Mouse (Mus musculus) bone marrow, adult 2 months (tissue): ENCODE results near the gene Arhgap24. TPM values are rescaled to one million over a fixed set of nuclear protein-coding genes. Genes with fewer than 3 reads are reported as not detected.

Experiments
- H3K27ac ChIP-seq: fragments of 200-500 bp; 2 replicates; pipeline ENCODE4 v1.5.1; 2012; ENCODE audit warnings: low read depth, mild to moderate bottlenecking, control low read depth, inconsistent platforms, low read length; ENCODE audit not compliant: control insufficient read depth, poor library complexity, insufficient read depth
- H3K4me1 ChIP-seq: fragments of 200-500 bp; 2 replicates; pipeline ENCODE4 v1.6.1; 2011; ENCODE audit warnings: low read length; ENCODE audit not compliant: control insufficient read depth, insufficient read depth
- H3K4me3 ChIP-seq: fragments of 200-500 bp; replicated peaks from 2 replicates; pipeline ENCODE3; 2011; ENCODE audit warnings: mild to moderate bottlenecking, low read depth, low read length, control low read depth; ENCODE audit not compliant: control insufficient read depth
- CTCF ChIP-seq: fragments of 200-500 bp; IDR thresholded peaks from 2 replicates; pipeline ENCODE4 v1.5.1; 2011; ENCODE audit warnings: low read length, control low read depth; ENCODE audit not compliant: control insufficient read depth, insufficient read depth
- POLR2A ChIP-seq: fragments of 200-500 bp; IDR thresholded peaks from 2 replicates; pipeline ENCODE4 v1.6.1; 2011; ENCODE audit warnings: low read depth, mild to moderate bottlenecking, control low read depth, low read length, borderline replicate concordance; ENCODE audit not compliant: control insufficient read depth
- WGBS: fragments of 180-500 bp; shearing (Covaris S2); methylation state at CpG from one replicate; pipeline ENCODE4 v1.1.7; 2018; 5-methylcytosine and 5-hydroxymethylcytosine counted together
- polyA plus RNA-seq: library from polyadenylated mRNA; stranded (reverse); fragments of >200 nt; gene quantifications from 2 replicates; pipeline ENCODE4 v1.2.4, GENCODE M21; 2011; ENCODE audit warnings: low replicate concordance; ENCODE audit not compliant: missing spikeins, insufficient read depth, insufficient read length

Gene Arhgap24
- polyA plus RNA-seq, 1 experiment, result 4.1 TPM

DNA sequence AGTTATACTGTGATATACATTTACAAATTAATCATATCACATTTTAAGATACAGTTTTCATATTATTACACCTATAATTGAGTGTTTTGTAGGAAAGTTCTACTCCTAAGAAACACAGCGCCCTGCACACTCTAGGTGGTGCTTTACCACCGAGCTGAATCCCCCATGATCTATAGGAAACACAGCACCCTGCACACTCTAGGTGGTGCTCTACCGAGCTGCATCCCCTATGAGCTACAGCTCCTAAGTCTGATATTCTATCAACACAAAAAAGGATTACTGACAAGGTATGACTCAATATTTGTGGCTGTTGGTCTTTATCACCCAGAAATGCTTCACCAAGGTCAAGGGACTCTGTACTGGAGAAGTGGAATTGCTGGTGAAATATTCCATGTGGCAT lies 27.0 kb downstream of the Arhgap24 start:
- Histone ChIP-seq H3K4me3 (no peak overlapping the region), H3K4me1 (no peaks in the 10 kb centered on the region; the same call in 1 of the 2 replicates), H3K27ac (no peak overlapping the region)
- WGBS, result 54% methylated on average over 3 of the region's 3 CpGs
- no peak for TF ChIP-seq CTCF
- TF ChIP-seq POLR2A, result no peak

GRCm38 (mm10) chr5:102509381-102509780 lies 28.2 kb downstream of the Arhgap24 start:
- TF ChIP-seq POLR2A (no peak), CTCF (no peak)
- H3K27ac ChIP-seq, result no peak overlapping the region
- H3K4me1 ChIP-seq, result no peaks in the 10 kb centered on the region; the same call in 1 of the 2 replicates
- no peak overlapping the region for H3K4me3 ChIP-seq
- 54% methylated on average over 2 of the region's 2 CpGs for WGBS

DNA sequence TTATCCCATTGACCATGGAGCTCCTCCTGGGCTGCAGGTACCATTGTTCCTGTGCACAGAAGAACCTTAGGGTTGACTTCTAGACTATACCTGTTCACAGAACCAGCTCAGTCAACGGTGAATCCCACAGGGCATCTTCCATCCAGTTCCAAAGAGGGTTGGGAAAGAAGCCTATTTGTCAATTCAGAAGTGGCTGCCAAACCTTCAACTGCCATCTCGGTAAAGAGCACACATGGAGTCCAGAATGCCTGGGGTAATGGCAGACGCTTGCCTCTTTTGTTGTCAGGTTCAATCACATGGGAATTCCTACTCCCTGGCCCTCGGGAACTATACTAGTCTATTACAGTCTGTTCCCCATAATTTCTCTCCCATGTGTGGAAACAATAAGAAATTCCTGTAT lies 30.5 kb downstream of the Arhgap24 start:
- H3K4me3 ChIP-seq, result no peak overlapping the region
- 72% methylated on average over 4 of the region's 4 CpGs for WGBS
- no peak for TF ChIP-seq CTCF
- no peak for TF ChIP-seq POLR2A
- no peak overlapping the region for H3K27ac ChIP-seq
- H3K4me1 ChIP-seq, result no peaks in the 10 kb centered on the region

DNA sequence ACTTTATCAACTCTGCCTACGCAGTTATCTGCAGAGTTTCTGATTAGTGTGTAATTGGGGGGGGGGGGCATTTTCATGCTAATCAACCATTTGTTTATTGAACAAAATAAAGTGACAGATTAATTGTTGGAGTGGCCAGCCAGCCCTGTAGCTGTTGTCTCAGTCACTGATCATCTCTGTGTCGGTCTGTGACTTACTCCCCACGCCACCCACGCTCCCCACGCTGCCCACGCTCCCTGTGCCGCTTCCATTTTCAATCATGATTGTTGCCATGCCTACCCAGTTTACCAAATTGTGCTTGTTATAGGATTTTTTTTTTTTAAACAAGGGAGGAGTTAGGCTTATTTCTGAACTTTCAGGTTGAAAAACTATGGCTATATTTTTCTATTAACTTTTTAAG lies 34.3 kb downstream of the Arhgap24 start:
- H3K4me3 ChIP-seq, result no peak overlapping the region
- no peak for TF ChIP-seq POLR2A
- TF ChIP-seq CTCF, result no peak
- 86% methylated on average over 7 of the region's 7 CpGs for WGBS
- no peak overlapping the region for H3K27ac ChIP-seq
- H3K4me1 ChIP-seq, result no peaks in the 10 kb centered on the region

- Histone ChIP-seq H3K4me3 (no peak overlapping the region), H3K4me1 (no peaks in the 10 kb centered on the region), H3K27ac (no peak overlapping the region)
- WGBS, result 76% methylated on average over 1 of the region's 1 CpGs
- TF ChIP-seq POLR2A (no peak), CTCF (no peak)
Observed at GRCm38 (mm10) chr5:102520506-102520905, 39.3 kb downstream of the Arhgap24 start.

DNA sequence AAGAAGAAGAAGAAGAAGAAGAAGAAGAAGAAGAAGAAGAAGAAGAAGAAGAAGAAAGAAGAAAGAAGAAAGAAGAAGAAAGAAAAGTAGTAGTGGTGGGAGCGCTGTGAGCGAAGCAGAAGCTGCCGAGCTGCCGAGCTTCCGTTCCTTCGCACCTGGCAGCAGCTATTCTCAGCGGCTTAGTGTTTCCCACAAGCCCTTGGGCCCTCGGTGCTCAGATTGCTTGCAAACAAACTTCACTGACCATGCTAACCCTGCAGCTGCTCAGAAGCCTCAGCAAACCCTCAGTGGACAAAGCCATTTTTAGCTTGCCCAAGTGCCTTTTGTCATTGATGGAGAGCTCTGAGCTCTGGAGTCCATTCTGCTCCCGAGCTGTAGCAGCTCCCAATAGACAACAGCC lies 54.1 kb downstream of the Arhgap24 start:
- Histone ChIP-seq H3K4me1 (no peaks in the 10 kb centered on the region), H3K4me3 (no peak overlapping the region), H3K27ac (no peak overlapping the region)
- 88% methylated on average over 9 of the region's 9 CpGs for WGBS
- TF ChIP-seq POLR2A (no peak), CTCF (no peak)

- TF ChIP-seq POLR2A, result no peak
- no peak for TF ChIP-seq CTCF
- Histone ChIP-seq H3K4me1 (no peaks in the 10 kb centered on the region), H3K4me3 (no peak overlapping the region), H3K27ac (no peak overlapping the region)
- 34% methylated on average over 3 of the region's 3 CpGs for WGBS
Observed at GRCm38 (mm10) chr5:102537819-102538218, 56.6 kb downstream of the Arhgap24 start.

GRCm38 (mm10) chr5:102546296-102546695 lies 65.1 kb downstream of the Arhgap24 start:
- TF ChIP-seq POLR2A, result no peak
- TF ChIP-seq CTCF, result no peak
- WGBS, result 88% methylated on average over 4 of the region's 4 CpGs
- Histone ChIP-seq H3K4me1 (no peaks in the 10 kb centered on the region), H3K4me3 (no peak overlapping the region), H3K27ac (no peak overlapping the region)

DNA sequence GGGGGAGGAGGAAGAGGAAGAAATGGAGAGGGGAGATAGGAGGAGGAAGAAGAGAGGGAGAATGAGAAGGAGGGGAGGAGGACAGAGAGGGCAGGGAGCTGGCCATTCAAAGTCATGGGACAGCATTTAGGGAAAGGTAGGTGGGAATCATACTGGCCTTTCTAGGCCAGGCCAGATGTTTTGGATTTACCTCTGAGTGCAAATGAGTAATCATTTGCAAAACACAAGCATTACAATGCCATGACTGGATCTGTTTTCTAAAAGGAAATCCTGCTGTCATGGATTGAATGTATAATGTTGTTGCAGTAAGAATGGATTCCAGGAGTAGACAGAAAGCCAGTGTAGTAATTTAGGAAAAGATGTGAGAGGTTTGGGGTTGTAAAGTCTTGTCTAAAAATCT lies 66.6 kb downstream of the Arhgap24 start:
- H3K4me3 ChIP-seq, result no peak overlapping the region
- TF ChIP-seq CTCF, result no peak
- TF ChIP-seq POLR2A, result no peak
- H3K4me1 ChIP-seq, result no peaks in the 10 kb centered on the region
- H3K27ac ChIP-seq, result no peak overlapping the region

DNA sequence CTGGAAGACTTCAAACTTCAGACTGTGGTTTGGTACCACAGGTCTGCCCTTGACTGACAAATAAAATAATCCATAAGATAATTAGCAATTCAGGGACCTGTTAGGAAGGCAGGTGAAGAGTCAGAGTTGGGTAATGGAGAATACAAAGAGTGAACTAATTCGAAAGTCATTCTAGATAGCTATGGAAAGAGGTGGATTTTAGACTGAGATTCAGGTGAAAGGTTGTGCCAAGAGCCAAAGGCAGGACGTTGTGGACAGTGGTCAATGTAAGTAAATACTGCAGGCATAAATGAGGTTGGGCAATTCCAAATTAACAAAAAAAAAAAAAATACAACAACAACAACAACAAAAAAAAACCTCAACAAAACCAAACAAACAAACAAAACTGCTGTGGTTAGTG lies 67.2 kb downstream of the Arhgap24 start:
- Histone ChIP-seq H3K27ac (no peak overlapping the region), H3K4me1 (no peaks in the 10 kb centered on the region), H3K4me3 (no peak overlapping the region)
- no peak for TF ChIP-seq POLR2A
- TF ChIP-seq CTCF, result no peak
- 66% methylated on average over 2 of the region's 2 CpGs for WGBS
